Mouse (Mus musculus) cerebellum, postnatal 14 days (tissue): ENCODE data around the gene Lgi4.
A peak's percentile ranks its signal among the peaks of the same experiment; 100 is the strongest.

Experiments used
- DNase-seq, 2 experiments: peaks; one replicate each; pipeline ENCODE4 v3.0.0; 2021; ENCODE audit warnings: mixed read lengths in 2 of 2

Gene Lgi4

DNA sequence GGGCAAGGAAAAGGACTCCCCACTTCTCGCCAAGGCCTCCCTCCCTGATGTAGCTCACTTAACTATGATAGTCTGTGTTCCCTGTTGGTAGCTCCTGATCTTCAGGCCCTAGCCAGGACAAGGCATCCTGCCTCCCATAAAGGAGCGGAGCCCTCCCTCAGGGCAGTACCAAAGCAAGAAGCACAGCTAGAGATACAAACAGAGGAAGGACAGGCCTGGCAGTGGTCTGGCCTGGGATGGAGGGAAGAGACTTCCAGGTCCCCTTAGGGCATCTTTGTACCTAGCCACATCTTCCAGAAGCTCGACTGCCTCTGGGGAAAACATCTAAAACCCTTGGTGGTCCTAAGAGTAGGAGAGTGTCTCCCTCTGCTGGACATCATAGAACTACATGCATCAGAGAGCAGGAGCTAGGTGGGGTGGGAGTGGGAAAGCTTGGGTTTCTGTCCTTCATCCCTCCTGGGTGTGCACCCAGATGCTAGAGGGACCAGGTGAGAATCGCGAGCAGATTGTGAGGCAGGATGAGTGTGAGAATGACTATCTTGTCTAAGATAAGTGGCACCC is 18.8 kb downstream of the Lgi4 start:
- peak; percentile 74 for DNase-seq

DNA sequence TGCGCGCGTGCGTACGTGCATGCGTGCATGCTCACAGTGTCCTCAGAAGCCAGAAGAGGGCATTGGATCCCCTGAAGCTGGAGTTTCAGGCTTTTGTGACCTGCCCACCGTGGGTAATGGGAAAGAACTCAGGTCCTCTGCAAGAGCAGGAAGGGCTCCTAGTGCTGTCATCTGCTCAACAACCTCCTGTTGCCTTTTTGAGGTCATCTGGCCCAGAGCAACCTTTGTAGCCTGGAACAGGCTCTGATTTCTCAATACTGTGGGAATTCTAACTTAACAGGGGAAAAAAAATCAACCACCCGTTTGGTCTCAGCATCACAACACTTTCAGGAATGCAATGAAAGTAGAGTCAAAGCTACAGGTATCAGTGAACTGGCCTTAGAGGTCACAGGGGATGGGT is 20.5 kb downstream of the Lgi4 start:
- no peak for DNase-seq

DNA sequence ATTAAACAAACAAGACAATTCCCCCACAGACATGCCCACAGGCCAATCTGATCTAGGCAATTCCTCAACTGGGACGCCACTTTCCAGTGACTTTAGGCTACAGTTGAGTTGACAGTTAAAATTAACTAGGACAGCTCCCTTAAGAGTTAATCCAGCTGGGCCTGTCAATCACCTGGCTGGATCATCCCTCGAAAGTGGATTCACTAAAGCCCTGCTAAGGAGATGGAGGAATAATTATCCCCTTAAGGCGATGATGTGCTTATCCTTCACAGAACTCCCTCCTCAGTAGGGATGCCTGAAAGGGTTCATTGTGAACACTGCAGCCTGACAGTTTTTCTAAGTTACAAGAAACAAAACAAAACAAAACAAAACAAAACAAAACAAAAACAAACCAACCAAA is 21.5 kb downstream of the Lgi4 start:
- no peak for DNase-seq

DNA sequence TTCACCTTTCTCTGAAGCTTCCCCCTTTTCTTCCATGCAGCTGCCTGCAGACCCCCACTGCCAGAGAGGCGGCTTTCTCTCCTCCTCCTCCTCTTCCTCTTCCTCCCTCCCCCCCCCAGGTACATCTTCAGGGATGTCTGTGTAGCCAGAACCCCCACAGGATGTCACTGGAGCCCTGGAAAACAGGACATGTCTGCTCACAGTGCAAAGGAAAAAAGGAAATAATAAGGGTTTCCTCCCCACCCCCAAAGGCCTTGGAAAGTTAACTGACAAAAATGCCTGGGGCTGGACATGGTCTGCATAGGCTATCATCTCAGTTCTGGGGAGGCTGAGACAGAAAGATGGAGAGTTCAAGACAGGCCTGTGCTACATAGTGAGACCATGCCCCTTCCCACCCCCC is 22.0 kb downstream of the Lgi4 start:
- DNase-seq, result peak in 1 of 2 experiments; percentile 64

DNA sequence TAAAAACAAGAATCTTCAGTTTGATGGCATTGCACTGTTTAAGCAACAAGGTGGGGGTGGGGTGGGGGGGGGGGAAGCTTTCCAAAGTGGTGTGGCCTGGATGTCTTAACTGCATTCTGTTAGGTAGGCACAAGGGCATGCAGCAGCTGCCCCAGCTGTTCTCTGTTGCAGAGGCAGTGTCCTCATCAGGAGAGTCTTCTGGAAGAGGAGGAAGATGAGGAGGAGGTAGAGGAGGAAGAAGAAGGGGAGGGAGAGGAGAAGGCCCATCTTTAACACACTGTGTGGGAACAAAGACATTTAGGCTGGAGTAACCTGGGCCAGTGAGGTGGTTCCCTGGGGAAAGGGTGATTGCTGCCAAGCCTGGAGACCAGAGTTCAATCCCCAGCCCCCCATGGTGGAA is 23.0 kb downstream of the Lgi4 start:
- no peak for DNase-seq

DNA sequence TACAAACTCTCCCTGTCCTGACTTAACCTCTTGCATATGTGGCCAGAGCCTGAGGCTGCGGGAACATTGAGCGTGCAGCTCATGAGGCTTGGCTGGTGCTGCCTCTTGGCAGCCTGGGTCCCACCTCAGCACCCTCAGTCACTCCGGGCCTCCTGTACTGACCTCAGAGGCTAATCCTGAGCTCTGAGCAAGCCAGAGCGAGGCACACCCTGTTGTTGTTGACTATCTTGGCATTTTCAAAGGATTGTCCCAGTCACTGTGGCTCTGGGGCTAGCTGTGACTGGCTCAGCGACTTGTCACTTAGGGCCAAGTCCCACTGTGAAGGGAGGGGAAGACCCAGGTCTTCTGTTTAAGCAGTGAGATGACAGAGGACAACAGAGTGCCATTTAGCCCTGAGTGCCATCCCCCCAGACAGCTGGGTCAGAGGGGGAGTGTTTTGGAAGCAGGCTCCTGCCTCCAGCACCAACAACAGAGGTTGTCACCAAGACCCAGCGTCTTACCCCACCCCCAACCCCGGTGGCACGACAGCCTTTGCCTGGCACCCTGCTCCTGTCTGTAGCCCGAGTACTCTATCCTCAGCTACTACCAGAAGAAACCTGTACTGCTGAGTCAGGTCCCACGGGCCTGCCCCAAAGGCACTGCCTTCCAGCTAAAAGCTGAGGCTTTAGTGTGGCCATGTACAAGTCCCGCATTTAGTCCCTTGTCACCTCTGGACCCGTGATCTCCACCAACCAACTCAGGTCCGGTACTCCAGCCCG is 23.9 kb downstream of the Lgi4 start:
- DNase-seq, result peak; percentile 79 to 81

DNA sequence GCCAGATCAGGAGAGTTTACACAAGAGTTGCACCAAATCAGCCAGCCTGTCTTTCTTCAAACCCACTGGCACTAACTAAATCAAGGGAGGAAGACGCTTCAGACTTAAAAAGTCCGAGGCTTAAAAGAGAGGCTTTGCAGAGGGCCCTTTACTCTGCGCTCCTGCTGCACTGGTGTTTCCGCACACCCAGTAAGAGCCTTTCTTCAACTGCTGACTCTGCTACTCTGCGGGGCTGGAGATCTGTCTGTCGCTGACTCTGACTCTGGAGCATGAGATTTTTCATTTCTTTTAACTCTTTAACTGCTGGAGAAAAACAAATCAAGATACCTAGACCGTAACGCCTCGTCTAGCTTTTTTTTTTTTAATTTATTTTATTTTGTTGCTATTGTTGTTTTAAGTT is 25.0 kb downstream of the Lgi4 start:
- no peak for DNase-seq

DNA sequence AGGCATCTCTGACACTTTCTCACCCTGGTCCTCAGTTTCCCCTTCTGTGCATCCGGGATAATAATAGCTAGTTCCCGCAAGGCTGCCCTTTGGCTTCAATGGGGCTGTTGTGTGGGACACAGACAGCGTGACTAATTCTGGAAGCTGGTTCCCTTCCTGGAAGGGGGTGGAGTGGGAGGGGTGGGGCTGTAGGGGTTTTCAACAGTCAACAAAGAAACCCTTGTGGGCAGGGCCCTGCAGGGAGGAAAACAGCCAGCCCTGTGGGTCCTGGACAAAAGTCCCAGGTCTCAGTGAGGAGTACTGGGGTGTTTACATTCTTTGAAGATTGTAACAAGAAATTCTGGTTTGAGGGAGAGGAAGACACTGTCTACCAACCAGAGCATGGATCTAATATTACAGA is 26.0 kb downstream of the Lgi4 start:
- DNase-seq, result no peak

DNA sequence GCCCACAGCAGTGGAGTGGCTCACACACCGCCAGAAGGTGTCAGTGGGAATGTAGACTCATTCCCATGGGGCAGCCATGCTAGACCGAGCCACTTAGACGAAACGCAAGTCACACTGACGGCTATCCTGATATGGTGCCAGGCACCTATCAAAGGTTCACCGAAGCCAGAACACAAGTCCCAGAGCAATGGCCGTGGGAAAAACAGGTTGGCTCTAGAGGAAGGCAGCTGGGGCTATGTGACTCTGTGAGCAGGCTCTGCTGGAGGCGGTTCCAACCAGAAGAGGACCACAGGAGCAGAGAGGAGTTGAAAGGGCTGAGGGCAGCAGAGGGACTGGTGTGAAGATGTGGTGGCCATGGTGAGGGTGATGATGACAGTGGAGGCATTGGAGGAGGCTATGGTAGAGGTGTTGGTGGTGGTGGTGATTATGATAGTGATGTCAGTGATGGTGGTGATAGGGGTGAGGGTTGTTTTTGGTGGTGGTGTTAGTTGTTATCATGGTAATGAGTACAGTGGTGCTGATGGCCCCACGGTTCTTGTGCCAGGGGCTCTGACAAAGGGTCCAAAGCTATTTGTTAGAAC is 27.1 kb downstream of the Lgi4 start:
- DNase-seq, result no peak

DNA sequence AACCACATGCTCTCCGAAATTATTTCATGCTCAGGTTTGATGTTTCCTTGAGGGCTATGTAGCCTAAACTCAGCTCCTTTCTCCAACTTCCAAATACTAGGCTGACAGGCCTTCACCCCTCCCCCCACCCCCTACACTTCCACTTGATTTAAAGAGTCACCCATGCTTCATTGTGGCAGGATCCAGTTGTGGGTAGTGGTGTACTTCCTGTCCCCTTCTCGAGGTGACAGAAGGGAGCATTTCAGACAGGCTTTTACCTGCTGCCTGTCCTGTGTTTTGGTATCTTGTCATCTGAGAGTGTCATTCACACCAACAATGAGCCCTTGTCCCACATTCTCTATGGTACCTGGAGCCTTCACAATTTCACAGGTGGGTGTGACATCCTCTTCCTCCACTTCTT is 28.1 kb downstream of the Lgi4 start:
- DNase-seq, result no peak

DNA sequence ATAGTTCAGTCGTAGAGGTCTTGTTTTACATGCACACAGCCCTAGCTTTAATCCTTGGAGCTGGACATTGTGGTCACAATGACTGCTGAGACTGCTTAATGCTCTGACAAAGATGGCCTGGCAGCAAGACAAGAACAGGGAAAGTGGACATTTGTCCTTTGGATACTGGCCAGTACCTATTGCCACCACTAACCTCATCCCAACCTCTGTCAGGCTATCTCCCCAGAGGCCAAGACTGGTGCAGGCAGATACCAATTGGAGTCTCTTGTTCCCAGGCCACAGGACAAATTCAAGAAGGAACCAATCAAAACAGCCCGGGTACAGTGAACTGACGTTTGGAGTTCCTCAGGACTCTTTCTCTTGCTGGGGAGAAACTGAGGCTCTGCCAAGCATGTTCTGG is 29.1 kb downstream of the Lgi4 start:
- DNase-seq, result no peak

DNA sequence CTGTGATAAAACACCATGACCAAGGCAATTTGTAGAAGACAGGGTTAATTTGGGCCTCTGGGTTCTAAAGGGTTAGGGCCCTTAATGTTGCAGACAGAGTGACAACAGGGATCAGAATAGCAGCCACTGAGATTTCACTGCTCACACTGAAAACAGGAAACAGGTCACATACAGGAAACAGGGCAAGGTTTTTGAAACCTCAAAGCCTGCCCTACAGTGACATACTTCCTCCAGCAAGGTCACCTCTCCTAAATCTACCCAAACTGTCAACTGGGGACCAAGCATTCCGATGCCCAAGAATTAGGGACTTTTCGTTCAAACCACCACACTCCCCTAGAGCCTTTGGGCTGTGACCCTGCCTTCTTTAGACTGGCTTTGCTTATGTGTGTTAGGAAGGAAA is 30.6 kb downstream of the Lgi4 start:
- DNase-seq, result no peak

DNA sequence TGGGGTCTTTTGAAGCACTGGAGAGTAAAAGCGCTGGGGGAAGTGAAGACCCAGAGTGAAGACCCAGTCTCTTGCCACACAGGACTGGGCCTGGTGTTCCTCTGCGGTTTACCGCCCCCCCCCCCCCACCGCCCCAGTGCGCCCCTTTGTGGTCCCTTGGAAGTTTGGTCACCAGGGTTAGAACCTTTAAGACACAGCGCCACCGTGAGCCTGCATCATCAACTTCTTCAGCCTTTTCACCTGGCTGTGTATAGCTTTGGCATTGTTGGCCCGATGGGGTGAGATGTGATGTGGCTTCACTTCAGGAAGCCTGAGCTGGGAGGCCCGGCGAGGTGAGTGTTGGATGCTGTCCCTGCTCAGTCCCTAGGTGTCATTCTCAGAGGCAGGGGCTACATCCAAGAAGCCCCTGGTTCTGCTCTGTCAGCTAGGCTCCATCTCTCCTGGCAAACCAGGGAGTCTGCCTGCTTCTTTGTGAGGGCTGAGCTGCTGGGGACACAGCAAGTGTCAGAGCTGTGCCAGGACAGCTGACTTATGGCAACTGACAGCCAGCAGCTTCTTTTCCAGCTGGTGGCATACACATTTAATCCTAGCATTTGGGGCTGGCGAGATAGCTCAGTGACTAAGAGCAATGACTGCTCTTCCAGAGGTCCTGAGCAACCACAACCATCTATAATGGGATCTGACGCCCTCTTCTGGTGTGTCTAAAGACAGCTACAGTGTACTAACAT is 35.8 kb downstream of the Lgi4 start:
- peak; percentile 61 to 72 for DNase-seq

DNA sequence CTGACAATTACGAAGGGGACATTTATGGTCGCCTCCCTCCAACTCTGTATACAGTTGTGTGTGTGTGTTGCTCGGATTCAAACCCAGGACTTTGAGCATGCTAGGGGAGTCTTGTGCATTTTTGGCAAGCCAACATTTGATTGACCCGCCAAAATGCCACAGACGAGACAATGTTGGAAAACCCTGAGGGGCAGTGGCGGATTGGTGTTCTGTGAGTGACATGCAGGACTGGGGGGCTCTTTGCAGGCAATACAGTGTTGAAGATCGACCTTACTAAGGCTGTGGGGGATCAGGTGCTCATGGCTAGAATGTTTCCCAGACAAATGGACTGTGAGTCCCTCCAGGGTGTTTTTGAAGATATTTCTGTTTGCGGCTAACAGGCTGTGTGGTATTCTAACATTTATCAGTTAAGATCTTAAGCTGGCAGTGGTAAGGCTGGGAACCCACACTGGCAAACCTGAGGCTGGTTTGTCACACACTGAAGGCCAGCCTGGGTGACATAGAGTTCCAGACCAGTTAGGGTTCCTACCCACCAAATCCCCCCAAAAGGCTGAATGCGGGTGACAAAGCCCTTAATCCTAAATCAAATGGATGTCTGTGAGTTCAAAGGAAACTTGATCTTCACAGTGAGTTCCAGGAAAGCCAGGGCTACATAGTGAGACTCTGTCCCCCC is 37.9 kb downstream of the Lgi4 start:
- DNase-seq, result no peak

DNA sequence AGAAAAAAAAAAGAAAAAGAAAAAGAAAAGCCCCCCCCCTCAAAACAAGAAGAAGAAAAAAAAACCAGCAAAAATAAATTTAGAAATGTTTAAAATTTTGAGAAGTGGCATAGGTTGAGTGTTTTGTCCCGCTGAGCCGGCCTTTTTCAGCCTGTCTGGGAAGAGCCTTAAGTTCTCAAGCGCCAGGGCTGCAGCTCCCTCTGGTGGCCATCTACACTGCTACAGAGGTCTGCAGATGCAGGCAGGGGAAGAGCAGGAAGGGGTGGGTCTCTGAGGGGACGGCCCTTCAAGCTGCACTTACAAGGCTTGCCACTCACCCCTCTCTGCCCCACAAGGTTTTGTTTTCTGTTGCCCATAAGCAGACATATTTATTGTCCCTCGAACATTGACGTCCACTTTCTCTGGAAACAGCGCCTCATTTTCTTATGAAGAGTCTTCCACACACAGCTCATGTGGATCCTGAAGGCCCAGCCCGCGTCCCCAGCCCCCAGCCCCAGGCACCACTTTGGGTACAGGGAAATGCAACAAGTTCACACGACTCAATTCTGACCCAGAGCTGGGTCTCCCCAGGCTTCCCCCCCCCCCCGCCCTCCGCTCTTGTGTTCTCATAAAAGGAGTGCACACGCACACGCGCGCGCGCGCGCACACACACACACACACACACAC is 38.6 kb downstream of the Lgi4 start:
- peak; percentile 95 to 97 for DNase-seq

DNA sequence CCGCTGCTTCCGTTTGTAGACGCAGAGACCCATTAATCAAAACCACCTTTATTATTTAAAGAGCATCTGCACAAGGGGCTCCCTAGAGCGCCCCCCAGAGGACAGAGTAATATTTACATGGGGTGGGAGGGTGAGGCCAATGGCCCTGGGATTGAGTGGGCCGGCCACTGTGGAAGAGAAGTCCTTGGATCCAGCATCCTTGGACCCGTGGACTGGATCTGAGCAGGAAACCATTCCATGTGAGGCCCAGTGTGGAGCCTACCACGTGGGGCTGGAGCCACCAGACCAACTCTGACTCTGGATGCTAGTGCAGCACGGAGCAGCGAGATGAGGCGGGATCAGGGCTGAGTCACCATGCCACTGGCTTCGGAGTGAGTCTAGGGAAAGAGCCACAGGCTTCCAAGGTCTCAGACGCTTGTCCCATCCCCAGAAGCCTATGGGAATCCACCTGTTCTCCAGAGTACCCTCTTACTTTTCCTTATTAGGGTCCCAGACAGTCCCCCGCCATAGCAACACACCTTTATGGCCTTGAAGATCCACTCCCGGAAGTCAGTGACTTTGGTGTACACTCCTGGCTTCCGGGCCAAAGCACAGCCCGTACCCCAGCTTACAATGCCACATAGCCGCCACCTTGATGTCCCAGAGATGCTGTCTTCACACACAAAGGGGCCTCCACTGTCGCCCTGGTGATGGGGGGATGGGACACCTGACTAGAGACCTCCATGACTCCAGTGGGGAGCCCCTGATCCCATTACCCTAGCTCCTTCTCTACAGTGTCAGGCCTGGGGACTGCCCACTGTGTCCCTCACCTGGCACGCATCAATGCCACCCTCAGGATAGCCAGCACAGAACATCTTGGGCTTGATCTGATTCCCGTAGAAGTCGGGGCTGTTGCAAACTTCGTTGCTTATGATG is 39.8 kb downstream of the Lgi4 start:
- DNase-seq, result peak in 1 of 2 experiments; percentile 56

DNA sequence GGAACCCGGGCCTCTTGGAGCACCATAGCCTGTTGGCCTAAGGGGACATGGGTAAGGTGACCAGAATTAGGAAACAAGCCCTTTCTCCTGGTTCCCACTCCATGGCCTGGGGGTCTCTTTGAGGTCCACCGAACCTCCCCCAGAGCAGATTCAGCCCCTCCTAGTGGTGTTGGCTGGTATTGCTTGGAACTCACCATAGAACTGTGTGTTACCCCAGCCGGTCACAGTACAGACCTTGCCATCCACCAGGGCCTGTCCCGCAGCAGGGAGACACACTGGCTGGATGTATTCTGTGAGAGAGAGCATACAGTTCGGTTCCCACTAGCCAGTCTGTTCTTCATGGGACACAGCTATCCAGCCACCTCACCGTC is 40.5 kb downstream of the Lgi4 start:
- DNase-seq, result peak in 1 of 2 experiments; percentile 51

DNA sequence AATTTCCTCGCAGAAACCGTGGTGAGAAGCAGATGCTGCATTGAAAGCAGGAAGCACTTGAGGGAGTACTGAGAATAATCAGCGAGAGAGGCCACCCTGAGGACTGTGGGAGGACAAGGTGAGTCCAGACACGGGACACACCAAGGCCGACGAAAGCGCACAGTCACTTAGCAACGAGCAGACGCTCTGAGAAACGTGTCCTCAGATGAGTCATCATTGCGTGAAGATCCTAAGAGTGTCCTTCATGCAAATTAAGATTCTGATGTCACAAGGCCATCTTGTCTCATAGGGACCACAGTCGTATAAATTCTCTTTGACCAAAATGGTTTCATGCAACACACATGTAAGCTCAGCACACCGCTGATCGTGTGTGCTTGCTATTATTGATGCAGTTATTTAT is 41.6 kb downstream of the Lgi4 start:
- no peak for DNase-seq

DNA sequence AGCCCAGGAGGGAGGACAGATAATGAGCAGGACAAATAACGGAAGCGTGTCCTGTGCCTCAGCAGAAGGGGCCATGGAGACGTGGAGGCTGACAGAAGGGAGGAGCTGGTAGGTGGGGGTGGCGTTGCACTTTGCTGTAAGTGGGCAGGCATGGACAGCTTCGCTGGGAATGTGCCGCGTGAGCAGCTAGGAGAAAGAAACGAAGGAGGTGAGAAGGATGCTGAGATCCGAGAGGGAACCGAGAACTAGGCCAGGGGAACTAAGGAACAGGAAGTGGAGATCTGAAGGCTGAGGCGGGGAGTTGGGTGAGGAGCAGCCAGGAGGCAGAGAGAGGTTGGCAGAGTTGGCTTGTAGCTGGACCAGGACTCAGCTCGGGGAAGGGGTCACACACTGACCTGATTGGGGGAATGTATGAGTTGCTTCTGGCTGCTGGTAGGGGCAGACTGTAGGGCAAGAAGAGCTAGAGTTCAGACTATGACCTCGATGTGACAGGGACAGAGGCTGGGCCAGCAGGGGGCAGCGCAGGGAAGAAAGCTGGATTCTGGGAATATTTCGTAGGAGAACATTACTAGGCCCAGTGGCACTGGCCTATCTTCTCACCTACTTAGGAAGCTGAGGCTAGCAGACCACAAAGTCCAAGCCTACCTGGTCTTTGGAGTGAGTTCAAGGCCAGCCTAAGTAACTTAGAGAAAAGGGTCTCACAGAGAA is 46.1 kb downstream of the Lgi4 start:
- DNase-seq, result peak; percentile 66 to 79

DNA sequence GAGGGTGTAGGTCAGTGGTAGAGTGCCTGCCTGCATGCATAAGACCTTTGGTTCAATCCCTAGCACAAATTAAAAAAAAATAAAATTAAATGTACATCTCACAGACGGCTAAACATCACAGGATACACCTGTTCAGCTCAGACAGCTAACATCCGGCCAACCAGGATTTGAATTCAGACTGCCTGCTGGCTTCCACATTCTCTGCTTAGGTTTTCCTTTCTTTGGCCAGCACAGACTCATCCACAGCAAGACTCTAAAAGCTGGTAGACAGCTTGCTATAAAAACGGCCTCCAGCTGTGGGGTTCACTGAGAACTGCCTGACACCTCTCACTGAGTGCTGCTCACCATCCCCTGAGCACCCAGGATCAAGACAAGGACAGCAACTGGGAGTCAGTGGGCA is 47.0 kb downstream of the Lgi4 start:
- DNase-seq, result no peak

DNA sequence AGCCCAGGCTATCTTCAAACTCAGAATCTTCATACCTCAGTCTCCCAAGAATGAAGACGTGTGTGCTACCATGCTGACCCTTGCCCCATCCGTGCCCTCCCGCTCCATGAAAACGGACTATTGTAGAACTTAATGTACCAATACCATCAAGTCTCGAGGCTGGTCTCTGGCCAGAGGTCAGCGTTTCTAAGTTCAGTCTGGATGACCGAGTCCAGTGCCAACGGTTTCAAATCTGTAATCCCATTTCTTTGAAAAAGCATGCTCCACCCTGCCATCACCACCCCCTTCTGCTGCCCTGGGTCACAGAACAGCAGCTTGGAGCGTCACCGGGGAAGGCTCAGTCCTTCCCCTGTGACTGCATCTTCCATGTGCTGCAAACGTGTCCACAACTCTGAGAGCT is 48.6 kb downstream of the Lgi4 start:
- no peak for DNase-seq
